Mouse (Mus musculus) lung, embryonic 15.5 days (tissue): ENCODE data around the gene Fitm2. TPM values are rescaled to one million over a fixed set of nuclear protein-coding genes. Genes with fewer than 3 reads are reported as not detected.

Experiments
- ATAC-seq: fragments of 200-750 bp; cut with Nextera tagmentation; 2 replicates; pipeline ENCODE4 v1.8.0; 2017; ENCODE audit warnings: moderate number of reproducible peaks, borderline replicate concordance; ENCODE audit not compliant: low FRiP score, low TSS enrichment; ENCODE audit errors: extremely low read depth
- H3K27ac ChIP-seq: fragments of 300-500 bp; sonication (generic); 2 replicates; pipeline ENCODE4 v1.5.1; 2015; ENCODE audit warnings: moderate library complexity, mild to moderate bottlenecking, inconsistent platforms
- H3K27me3 ChIP-seq: fragments of 300-500 bp; sonication (generic); 2 replicates; pipeline ENCODE4 v1.6.1; 2015; ENCODE audit warnings: inconsistent platforms
- H3K36me3 ChIP-seq: fragments of 300-500 bp; sonication (generic); 2 replicates; pipeline ENCODE4 v1.6.1; 2015; ENCODE audit warnings: inconsistent platforms
- H3K4me1 ChIP-seq: fragments of 300-500 bp; sonication (generic); 2 replicates; pipeline ENCODE4 v1.6.1; 2015; ENCODE audit warnings: inconsistent platforms
- H3K4me2 ChIP-seq: fragments of 300-500 bp; sonication (generic); 2 replicates; pipeline ENCODE4 v1.6.1; 2015; ENCODE audit warnings: inconsistent platforms, mild to moderate bottlenecking, moderate library complexity
- H3K4me3 ChIP-seq: fragments of 300-500 bp; sonication (generic); 2 replicates; pipeline ENCODE4 v1.5.1; 2015; ENCODE audit warnings: mild to moderate bottlenecking, inconsistent platforms
- H3K9ac ChIP-seq: fragments of 300-500 bp; sonication (generic); 2 replicates; pipeline ENCODE4 v1.6.1; 2015; ENCODE audit warnings: inconsistent platforms
- H3K9me3 ChIP-seq: fragments of 300-500 bp; sonication (generic); 2 replicates; pipeline ENCODE4 v1.6.1; 2016; ENCODE audit warnings: inconsistent platforms
- WGBS: fragments of 180-500 bp; shearing (Covaris S2); methylation state at CpG from one replicate; pipeline ENCODE4 v1.1.7; 2015; 5-methylcytosine and 5-hydroxymethylcytosine counted together
- polyA plus RNA-seq: library from polyadenylated mRNA; unstranded; fragments of >200 nt; fragmentation: Nextera tagmentation; extraction: Ambion mirVana; gene quantifications from 2 replicates; pipeline ENCODE4 v1.2.1, GENCODE M21; 2015

Gene Fitm2
- polyA plus RNA-seq = 9.7 and 10.1 TPM in 2 replicates

GRCm38 (mm10) chr2:163472466-163472851 lies at the start of gene Fitm2:
Gene Fitm2, minus strand, starts transcription at chr2:163472629.
- H3K27me3 ChIP-seq = no peaks in the 10 kb centered on the region
- H3K9ac ChIP-seq = peak within 1 kb of the TSS; percentile 72
- H3K9me3 ChIP-seq = no peaks in the 10 kb centered on the region
- peak within 1 kb of the TSS; percentile 86 for H3K4me2 ChIP-seq
- 0% methylated on average over 27 of the region's 30 CpGs for WGBS
- peaks cover 8% of the 10 kb centered on the region for H3K4me1 ChIP-seq
- H3K36me3 ChIP-seq = peaks cover 8% of the 10 kb centered on the region; the same call in 1 of the 2 replicates
- peak within 1 kb of the TSS; percentile 66; the same call in 1 of the 2 replicates for H3K27ac ChIP-seq
- peak within 1 kb of the TSS; percentile 86 for H3K4me3 ChIP-seq
- ATAC-seq = peak; percentile 90

GRCm38 (mm10) chr2:163506300-163507004 lies 34.0 kb upstream of the Fitm2 start, which contains the start of gene Hnf4a:
Gene Hnf4a, plus strand, starts transcription at chr2:163506808.
- 62% methylated on average over 10 of the region's 10 CpGs for WGBS
- H3K4me3 ChIP-seq = no peak within 1 kb of the TSS
- no peak for ATAC-seq
- H3K4me2 ChIP-seq = no peak within 1 kb of the TSS
- H3K4me1 ChIP-seq = no peaks in the 10 kb centered on the region
- no peak within 1 kb of the TSS for H3K9ac ChIP-seq
- H3K27ac ChIP-seq = no peak within 1 kb of the TSS
- H3K36me3 ChIP-seq = no peaks in the 10 kb centered on the region
- no peaks in the 10 kb centered on the region for H3K27me3 ChIP-seq
- no peaks in the 10 kb centered on the region for H3K9me3 ChIP-seq

GRCm38 (mm10) chr2:163503191-163503590 lies 30.8 kb upstream of the Fitm2 start:
- ATAC-seq = no peak
- Histone ChIP-seq H3K27me3 (no peaks in the 10 kb centered on the region), H3K4me2 (no peak overlapping the region), H3K27ac (no peak overlapping the region), H3K4me1 (no peaks in the 10 kb centered on the region), H3K4me3 (no peak overlapping the region), H3K9me3 (no peaks in the 10 kb centered on the region), H3K9ac (no peak overlapping the region), H3K36me3 (no peaks in the 10 kb centered on the region)
- WGBS = 64% methylated on average over 7 of the region's 7 CpGs

GRCm38 (mm10) chr2:163502219-163502618 lies 29.8 kb upstream of the Fitm2 start:
- no peak for ATAC-seq
- H3K9me3 ChIP-seq = no peaks in the 10 kb centered on the region
- no peaks in the 10 kb centered on the region for H3K36me3 ChIP-seq
- no peaks in the 10 kb centered on the region for H3K4me1 ChIP-seq
- no peak overlapping the region for H3K9ac ChIP-seq
- no peak overlapping the region for H3K4me3 ChIP-seq
- H3K27me3 ChIP-seq = no peaks in the 10 kb centered on the region
- no peak overlapping the region for H3K27ac ChIP-seq
- 76% methylated on average over 2 of the region's 2 CpGs for WGBS
- no peak overlapping the region for H3K4me2 ChIP-seq

GRCm38 (mm10) chr2:163494456-163494855 lies 22.0 kb upstream of the Fitm2 start:
- no peak overlapping the region for H3K27ac ChIP-seq
- H3K4me2 ChIP-seq = no peak overlapping the region
- H3K27me3 ChIP-seq = no peaks in the 10 kb centered on the region
- ATAC-seq = no peak
- H3K4me3 ChIP-seq = no peak overlapping the region
- H3K9me3 ChIP-seq = no peaks in the 10 kb centered on the region
- H3K36me3 ChIP-seq = no peaks in the 10 kb centered on the region
- no peaks in the 10 kb centered on the region for H3K4me1 ChIP-seq
- 25% methylated on average over 6 of the region's 6 CpGs for WGBS
- H3K9ac ChIP-seq = no peak overlapping the region

- H3K4me3 ChIP-seq = no peak overlapping the region
Observed at GRCm38 (mm10) chr2:163493976-163494375, 21.5 kb upstream of the Fitm2 start.

GRCm38 (mm10) chr2:163493031-163493430 lies 20.6 kb upstream of the Fitm2 start:
- no peaks in the 10 kb centered on the region for H3K4me1 ChIP-seq
- no peak overlapping the region for H3K4me3 ChIP-seq
- H3K9me3 ChIP-seq = no peaks in the 10 kb centered on the region
- no peak for ATAC-seq
- H3K9ac ChIP-seq = no peak overlapping the region
- no peaks in the 10 kb centered on the region for H3K36me3 ChIP-seq
- no peak overlapping the region for H3K4me2 ChIP-seq
- H3K27ac ChIP-seq = no peak overlapping the region
- 30% methylated on average over 5 of the region's 5 CpGs for WGBS
- H3K27me3 ChIP-seq = no peaks in the 10 kb centered on the region

More at GRCm38 (mm10) chr2:163493976-163494375, 21.5 kb upstream of the Fitm2 start:
- WGBS = 20% methylated on average over 5 of the region's 5 CpGs
- no peaks in the 10 kb centered on the region for H3K9me3 ChIP-seq
- H3K27me3 ChIP-seq = no peaks in the 10 kb centered on the region
- H3K36me3 ChIP-seq = no peaks in the 10 kb centered on the region
- H3K27ac ChIP-seq = no peak overlapping the region
- no peak overlapping the region for H3K4me2 ChIP-seq
- ATAC-seq = no peak; the same call in 1 of the 2 replicates
- H3K9ac ChIP-seq = no peak overlapping the region
- H3K4me1 ChIP-seq = no peaks in the 10 kb centered on the region

GRCm38 (mm10) chr2:163492018-163492417 lies 19.6 kb upstream of the Fitm2 start, which contains the start of gene R3hdml:
Gene R3hdml, plus strand, starts transcription at chr2:163492318.
- no peak within 1 kb of the TSS for H3K4me3 ChIP-seq
- H3K27ac ChIP-seq = no peak within 1 kb of the TSS
- no peaks in the 10 kb centered on the region for H3K9me3 ChIP-seq
- no peaks in the 10 kb centered on the region for H3K4me1 ChIP-seq
- no peak within 1 kb of the TSS for H3K4me2 ChIP-seq
- no peaks in the 10 kb centered on the region for H3K27me3 ChIP-seq
- no peak for ATAC-seq
- 65% methylated on average over 5 of the region's 5 CpGs for WGBS
- H3K9ac ChIP-seq = no peak within 1 kb of the TSS
- no peaks in the 10 kb centered on the region for H3K36me3 ChIP-seq

- no peak overlapping the region for H3K4me2 ChIP-seq
- no peaks in the 10 kb centered on the region for H3K9me3 ChIP-seq
- no peak overlapping the region for H3K9ac ChIP-seq
- no peaks in the 10 kb centered on the region for H3K27me3 ChIP-seq
- H3K4me1 ChIP-seq = no peaks in the 10 kb centered on the region
- no peak overlapping the region for H3K4me3 ChIP-seq
- H3K36me3 ChIP-seq = no peaks in the 10 kb centered on the region
- H3K27ac ChIP-seq = no peak overlapping the region
- WGBS = 36% methylated on average over 7 of the region's 7 CpGs
- ATAC-seq = no peak
Observed at GRCm38 (mm10) chr2:163491351-163491750, 18.9 kb upstream of the Fitm2 start.

GRCm38 (mm10) chr2:163490656-163491055 lies 18.2 kb upstream of the Fitm2 start:
- H3K9ac ChIP-seq = no peak overlapping the region
- H3K4me1 ChIP-seq = no peaks in the 10 kb centered on the region

GRCm38 (mm10) chr2:163489725-163490291 lies 17.4 kb upstream of the Fitm2 start:
- H3K9me3 ChIP-seq = no peaks in the 10 kb centered on the region
- H3K27me3 ChIP-seq = no peaks in the 10 kb centered on the region
- 48% methylated on average over 5 of the region's 5 CpGs for WGBS
- no peaks in the 10 kb centered on the region for H3K36me3 ChIP-seq
- H3K9ac ChIP-seq = no peak overlapping the region
- no peak for ATAC-seq
- H3K4me3 ChIP-seq = no peak overlapping the region
- H3K27ac ChIP-seq = no peak overlapping the region
- H3K4me1 ChIP-seq = no peaks in the 10 kb centered on the region
- no peak overlapping the region for H3K4me2 ChIP-seq

More at GRCm38 (mm10) chr2:163490656-163491055, 18.2 kb upstream of the Fitm2 start:
- Histone ChIP-seq H3K27me3 (no peaks in the 10 kb centered on the region), H3K36me3 (no peaks in the 10 kb centered on the region), H3K9me3 (no peaks in the 10 kb centered on the region), H3K27ac (no peak overlapping the region), H3K4me3 (no peak overlapping the region), H3K4me2 (no peak overlapping the region)
- 88% methylated on average over 17 of the region's 17 CpGs for WGBS
- no peak for ATAC-seq

- no peak overlapping the region for H3K9ac ChIP-seq
- peaks cover 14% of the 10 kb centered on the region for H3K27me3 ChIP-seq
- no peaks in the 10 kb centered on the region for H3K4me1 ChIP-seq
- H3K4me3 ChIP-seq = no peak overlapping the region
- no peak for ATAC-seq
- no peak overlapping the region for H3K27ac ChIP-seq
- no peaks in the 10 kb centered on the region for H3K9me3 ChIP-seq
- H3K4me2 ChIP-seq = no peak overlapping the region
- no peaks in the 10 kb centered on the region for H3K36me3 ChIP-seq
- 78% methylated on average over 3 of the region's 3 CpGs for WGBS
Observed at GRCm38 (mm10) chr2:163487360-163487759, 14.9 kb upstream of the Fitm2 start.
